Mouse (Mus musculus) G1E (cell line): ENCODE data around the gene Wdr83os. TPM values are rescaled to one million over a fixed set of nuclear protein-coding genes. Genes with fewer than 3 reads are reported as not detected.

ENCODE experiments used
- ATAC-seq: 2 replicates; pipeline ENCODE4 v1.8.0; 2016; ENCODE audit warnings: mild to moderate bottlenecking; ENCODE audit not compliant: insufficient number of reproducible peaks, poor library complexity, low FRiP score, severe bottlenecking; ENCODE audit errors: extremely low read depth
- DNase-seq: peaks from one replicate; pipeline ENCODE4 v3.0.0; 2012; ENCODE audit warnings: low spot score
- H3K27me3 ChIP-seq: 2 replicates; pipeline ENCODE4 v1.6.1; 2012; ENCODE audit warnings: mild to moderate bottlenecking, low read length, inconsistent platforms; ENCODE audit not compliant: insufficient read depth
- H3K36me3 ChIP-seq: replicated peaks from 2 replicates; pipeline ENCODE3; 2012; ENCODE audit warnings: mild to moderate bottlenecking, inconsistent platforms
- H3K4me1 ChIP-seq: 2 replicates; pipeline ENCODE4 v1.6.1; 2012; ENCODE audit warnings: low read depth, low read length, inconsistent platforms, mixed read lengths; ENCODE audit not compliant: insufficient read depth
- H3K4me3 ChIP-seq: 2 replicates; pipeline ENCODE4 v1.5.1; 2012; ENCODE audit warnings: low read depth, mild to moderate bottlenecking, inconsistent platforms, low read length, moderate library complexity, mixed read lengths
- H3K9me3 ChIP-seq: replicated peaks from 2 replicates; pipeline ENCODE4 v1.6.1; 2012; ENCODE audit warnings: inconsistent platforms
- CTCF ChIP-seq: IDR thresholded peaks from 2 replicates; pipeline ENCODE4 v1.5.1; 2012; ENCODE audit warnings: low read depth, low read length, inconsistent platforms, mixed read lengths
- GATA1 ChIP-seq: IDR thresholded peaks from 2 replicates; pipeline ENCODE4 v1.6.1; 2012; ENCODE audit warnings: borderline replicate concordance, low read length, inconsistent platforms, mixed read lengths
- GATA2 ChIP-seq: IDR thresholded peaks from 2 replicates; pipeline ENCODE4 v1.6.1; 2012; ENCODE audit warnings: low read depth, low read length, inconsistent platforms, borderline replicate concordance
- POLR2AphosphoS5 ChIP-seq: IDR thresholded peaks from 2 replicates; pipeline ENCODE4 v1.6.1; 2012; ENCODE audit warnings: low read depth, low read length, inconsistent platforms; ENCODE audit not compliant: insufficient replicate concordance
- TAL1 ChIP-seq: conservative IDR thresholded peaks from 2 replicates; pipeline ENCODE4 v1.6.1; 2012; ENCODE audit warnings: low read depth, low read length, inconsistent platforms, mixed read lengths
- polyA plus RNA-seq: library from polyadenylated mRNA; stranded (reverse); fragments of >175 nt; gene quantifications from 2 replicates; pipeline ENCODE4 v1.2.3, GENCODE M21; 2012
- total RNA-seq, 2 experiments: library from RNA; stranded (forward) in 1 of 2; stranded (reverse) in 1 of 2; fragments of 200-1000 nt in 1 of 2; fragments of >200 nt in 1 of 2; fragmentation: Nextera tagmentation in 1 of 2; gene quantifications; 2 replicates each; pipeline ENCODE4 v1.2.3; 2014 to 2017

Gene Wdr83os
- total and polyA plus RNA-seq, 3 experiments: 11.7 to 79.0 (median 22.0) TPM

GRCm38 (mm10) chr8:85072364-85072929 is 8.1 kb upstream of the Wdr83os start:
- DNase-seq (no peak), ATAC-seq (no peak)
- Histone ChIP-seq H3K4me3 (peak overlapping the region; percentile 81), H3K9me3 (no peaks in the 10 kb centered on the region), H3K36me3 (peaks cover 71% of the 10 kb centered on the region), H3K27me3 (no peaks in the 10 kb centered on the region), H3K4me1 (peaks cover 54% of the 10 kb centered on the region)
- no peak for TF ChIP-seq CTCF
- TF ChIP-seq GATA2: no peak
- no peak for TF ChIP-seq GATA1
- no peak for TF ChIP-seq POLR2AphosphoS5
- TF ChIP-seq TAL1: no peak

DNA sequence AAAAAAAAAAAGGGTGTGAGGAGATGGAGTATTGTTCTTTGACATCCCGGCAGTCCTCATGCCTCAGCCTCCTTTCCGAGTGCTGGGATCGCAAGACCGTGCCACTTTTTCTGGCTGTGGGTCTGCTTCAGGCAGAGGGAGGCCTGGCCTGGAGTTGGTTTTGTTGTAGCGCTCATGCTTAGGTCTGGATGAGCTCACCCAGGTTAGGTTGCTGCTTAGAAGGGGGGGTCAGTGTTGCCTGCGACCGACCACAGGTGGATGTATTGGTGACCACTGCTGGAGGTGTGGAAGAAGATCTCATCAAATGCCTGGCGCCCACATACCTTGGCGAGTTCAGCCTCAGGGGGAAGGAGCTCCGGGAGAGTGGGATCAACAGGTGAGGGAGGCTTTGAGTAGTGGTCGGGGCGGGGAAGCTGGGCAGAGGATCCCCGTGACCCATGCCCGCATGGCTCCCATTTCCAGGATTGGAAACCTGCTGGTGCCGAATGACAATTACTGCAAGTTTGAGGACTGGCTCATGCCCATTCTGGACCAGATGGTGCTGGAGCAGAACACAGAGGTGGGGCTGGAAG is 7.4 kb upstream of the Wdr83os start:
- Histone ChIP-seq H3K4me3 (peak overlapping the region; percentile 48; the same call in 1 of the 2 replicates), H3K36me3 (peaks cover 71% of the 10 kb centered on the region)

DNA sequence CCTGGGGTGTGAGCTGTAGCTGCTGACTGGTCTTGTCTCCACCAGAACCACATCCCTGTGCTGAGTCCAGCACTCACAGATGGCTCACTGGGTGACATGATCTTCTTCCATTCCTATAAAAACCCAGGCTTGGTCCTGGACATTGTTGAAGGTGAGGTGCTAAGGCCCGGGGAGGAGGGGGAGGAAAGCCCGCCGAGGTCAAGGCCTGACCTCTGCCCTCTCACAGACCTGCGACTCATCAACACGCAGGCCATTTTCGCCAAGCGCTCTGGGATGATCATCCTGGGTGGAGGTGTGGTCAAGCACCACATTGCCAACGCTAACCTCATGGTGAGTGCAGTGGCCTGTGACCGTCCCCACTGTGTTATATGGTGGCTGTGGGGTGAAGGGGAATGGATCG is 6.4 kb upstream of the Wdr83os start:
- ATAC-seq (no peak), DNase-seq (no peak)
- H3K27me3 ChIP-seq: no peaks in the 10 kb centered on the region
- H3K4me3 ChIP-seq: no peak overlapping the region
- H3K4me1 ChIP-seq: peaks cover 65% of the 10 kb centered on the region
- H3K36me3 ChIP-seq: peaks cover 71% of the 10 kb centered on the region
- TF ChIP-seq POLR2AphosphoS5: no peak
- no peak for TF ChIP-seq TAL1
- no peak for TF ChIP-seq CTCF
- TF ChIP-seq GATA2: no peak
- TF ChIP-seq GATA1: no peak
- H3K9me3 ChIP-seq: no peaks in the 10 kb centered on the region

More for the DNA sequence above, 7.4 kb upstream of the Wdr83os start:
- Histone ChIP-seq H3K4me1 (peaks cover 54% of the 10 kb centered on the region), H3K9me3 (no peaks in the 10 kb centered on the region), H3K27me3 (no peaks in the 10 kb centered on the region)
- TF ChIP-seq GATA2: no peak
- TF ChIP-seq GATA1: no peak
- TF ChIP-seq CTCF: no peak
- TF ChIP-seq TAL1: no peak
- TF ChIP-seq POLR2AphosphoS5: no peak
- ATAC-seq: no peak
- DNase-seq: no peak

DNA sequence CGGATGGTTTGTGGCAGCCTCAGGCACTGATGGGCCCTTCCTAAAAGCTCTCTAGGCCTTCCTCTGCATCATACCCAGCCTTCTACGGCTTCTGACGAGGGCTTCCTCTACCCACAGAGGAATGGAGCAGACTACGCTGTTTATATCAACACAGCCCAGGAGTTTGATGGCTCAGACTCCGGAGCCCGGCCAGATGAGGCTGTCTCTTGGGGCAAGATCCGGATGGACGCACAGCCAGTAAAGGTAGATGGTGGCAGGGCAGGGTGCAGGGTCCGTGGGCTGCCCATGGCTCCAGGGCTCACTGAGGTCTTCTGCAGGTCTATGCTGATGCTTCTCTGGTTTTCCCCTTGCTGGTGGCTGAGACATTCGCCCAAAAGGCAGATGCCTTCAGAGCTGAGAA is 5.9 kb upstream of the Wdr83os start:
- peaks cover 73% of the 10 kb centered on the region for H3K36me3 ChIP-seq
- H3K9me3 ChIP-seq: no peaks in the 10 kb centered on the region
- DNase-seq: no peak
- no peak for TF ChIP-seq POLR2AphosphoS5
- no peak for TF ChIP-seq GATA1
- TF ChIP-seq CTCF: no peak
- no peak for TF ChIP-seq TAL1
- no peak for ATAC-seq
- H3K4me1 ChIP-seq: peaks cover 69% of the 10 kb centered on the region
- H3K27me3 ChIP-seq: no peaks in the 10 kb centered on the region
- no peak overlapping the region for H3K4me3 ChIP-seq

DNA sequence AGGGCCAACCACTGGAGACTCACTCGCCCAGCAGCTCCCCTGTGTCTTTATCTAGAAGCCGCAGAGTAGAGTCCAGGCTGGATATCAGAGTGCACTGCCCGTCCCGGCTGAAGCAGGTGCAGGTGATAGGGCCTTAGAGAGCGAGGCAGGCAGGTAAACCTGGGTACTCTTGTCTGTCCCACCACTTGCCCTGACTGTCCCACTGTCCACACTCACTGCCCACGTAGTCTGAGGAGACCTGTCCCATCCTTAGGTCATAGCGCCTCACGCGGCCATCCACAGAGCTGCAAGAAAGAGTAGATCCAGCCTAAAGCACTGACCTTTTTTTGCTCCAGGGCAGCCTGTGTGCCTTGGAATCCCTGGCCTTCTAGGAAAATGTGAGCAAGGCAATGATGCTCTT is 4.5 kb upstream of the Wdr83os start:
- no peaks in the 10 kb centered on the region for H3K9me3 ChIP-seq
- DNase-seq: no peak
- peaks cover 69% of the 10 kb centered on the region for H3K4me1 ChIP-seq
- peaks cover 72% of the 10 kb centered on the region for H3K36me3 ChIP-seq
- no peaks in the 10 kb centered on the region for H3K27me3 ChIP-seq
- no peak for ATAC-seq
- TF ChIP-seq GATA1 (no peak), POLR2AphosphoS5 (no peak), TAL1 (0 out of 2 replicates have a peak, but pooled peaks have one; percentile 15), GATA2 (no peak), CTCF (peak; percentile 53)
- peak overlapping the region; percentile 39; the same call in 1 of the 2 replicates for H3K4me3 ChIP-seq

DNA sequence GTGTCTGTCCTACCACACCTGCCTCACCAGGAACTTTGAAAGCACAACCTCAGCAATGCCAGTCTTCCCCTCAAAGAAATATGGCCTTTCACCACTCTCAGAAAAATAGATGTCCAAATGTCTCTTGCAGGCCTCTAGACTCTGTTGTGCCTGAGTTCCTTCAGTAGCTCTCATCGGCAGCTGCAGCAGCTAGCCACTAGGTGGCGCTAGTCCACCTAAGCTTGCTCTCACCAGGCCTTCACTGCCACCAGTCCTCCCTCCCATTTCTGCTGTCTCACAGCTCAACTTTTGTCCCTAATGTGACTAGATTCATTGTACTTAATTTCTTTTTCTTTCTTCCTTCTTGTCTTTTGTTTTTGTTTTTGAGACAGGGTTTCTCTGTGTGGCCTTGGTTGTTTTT is 3.5 kb upstream of the Wdr83os start:
- no peaks in the 10 kb centered on the region for H3K9me3 ChIP-seq
- peak; percentile 63 for DNase-seq
- H3K36me3 ChIP-seq: peaks cover 72% of the 10 kb centered on the region
- no peak for TF ChIP-seq GATA1
- TF ChIP-seq CTCF: peak; percentile 85
- TF ChIP-seq POLR2AphosphoS5: no peak
- TF ChIP-seq GATA2: no peak
- H3K4me1 ChIP-seq: peaks cover 75% of the 10 kb centered on the region
- no peaks in the 10 kb centered on the region for H3K27me3 ChIP-seq
- H3K4me3 ChIP-seq: no peak overlapping the region
- no peak for ATAC-seq
